Mouse (Mus musculus): ENCODE measurements around the gene Scp2. TPM values are rescaled to one million over a fixed set of nuclear protein-coding genes. Genes with fewer than 3 reads are reported as not detected.

Gene Scp2
- total and polyA plus RNA-seq, 3 experiments = 65.8 to 84.4 TPM; not detected in 1

DNA sequence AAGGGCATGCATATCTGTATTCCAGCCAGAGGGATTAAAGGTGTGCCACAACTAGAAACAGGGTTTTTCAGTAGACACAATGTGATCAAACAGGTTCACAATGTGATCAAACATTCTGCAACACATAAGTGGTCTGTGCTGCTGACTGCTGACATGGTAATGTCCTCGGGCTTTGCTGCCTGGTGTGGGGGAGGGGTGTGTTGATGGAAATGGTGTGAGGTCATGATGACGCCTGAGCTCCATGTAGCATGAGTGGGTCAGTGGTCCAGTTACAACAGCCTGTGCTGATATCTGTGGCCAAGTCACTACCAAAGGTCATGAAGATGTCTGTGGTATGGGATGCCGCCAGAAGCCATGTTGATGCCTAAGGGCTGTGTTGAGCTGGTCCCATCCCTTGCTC lies 14.3 kb downstream of the Scp2 start:
- no peak overlapping the region for H3K27ac ChIP-seq (ENCODE audit: control insufficient read depth, low read depth, low read length)
- no peaks in the 10 kb centered on the region; a peak in 2 of 4 replicates for H3K27me3 ChIP-seq (ENCODE audit: control insufficient read depth in 1 of 2, insufficient read depth in 2 of 2, low read length in 2 of 2)
- no peaks in the 10 kb centered on the region for H3K79me2 ChIP-seq (ENCODE audit: control insufficient read depth, insufficient read depth, low read length, poor library complexity)
- H3K9ac ChIP-seq (ENCODE audit: control insufficient read depth, low read depth, low read length, poor library complexity, severe bottlenecking) = no peak overlapping the region
- H3K4me1 ChIP-seq (ENCODE audit: control insufficient read depth in 1 of 2, insufficient read depth in 2 of 2, low read length in 2 of 2) = no peaks in the 10 kb centered on the region
- TF ChIP-seq MYC (IDR thresholded peaks at IDR 0.05; ENCODE audit: low read depth, low read length) = no peak
- no peak for TF ChIP-seq ZC3H11A (IDR thresholded peaks at IDR 0.05; ENCODE audit: low read depth, low read length)
- TF ChIP-seq CHD2 (IDR thresholded peaks at IDR 0.05; ENCODE audit: low read length) = no peak
- no peak for TF ChIP-seq GABPA (IDR thresholded peaks at IDR 0.05; ENCODE audit: low read depth, low read length)
- TF ChIP-seq MAFK (IDR thresholded peaks at IDR 0.05; ENCODE audit: borderline replicate concordance, low read depth, low read length) = no peak
- TF ChIP-seq BHLHE40 (IDR thresholded peaks at IDR 0.05; ENCODE audit: borderline replicate concordance, low read depth, low read length) = no peak
- TF ChIP-seq GATA1 (IDR thresholded peaks at IDR 0.05; ENCODE audit: low read depth, low read length) = no peak
- TF ChIP-seq EP300 (IDR thresholded peaks at IDR 0.05; ENCODE audit: low read depth in 1 of 2, low read length in 2 of 2) = no peak
- TF ChIP-seq ETS1 (IDR thresholded peaks at IDR 0.05; ENCODE audit: low read depth, low read length) = no peak
- TF ChIP-seq TCF12 (IDR thresholded peaks at IDR 0.05; ENCODE audit: low read depth, low read length) = no peak
- no peak for TF ChIP-seq POLR2A (IDR thresholded peaks at IDR 0.05; ENCODE audit: control insufficient read depth in 1 of 2, insufficient read depth in 1 of 2, low read depth in 1 of 2, low read length in 2 of 2, poor library complexity in 1 of 2)
- TF ChIP-seq USF1 (IDR thresholded peaks at IDR 0.05; ENCODE audit: low read depth, low read length) = no peak
- TF ChIP-seq MAX (IDR thresholded peaks at IDR 0.05; ENCODE audit: low read length) = no peak
- TF ChIP-seq MAZ (IDR thresholded peaks at IDR 0.05; ENCODE audit: low read depth, low read length) = no peak
- TF ChIP-seq TAL1 (IDR thresholded peaks at IDR 0.05; ENCODE audit: low read length) = no peak
- H3K9me3 ChIP-seq (replicated peaks; ENCODE audit: insufficient read depth, low read length) = no peaks in the 10 kb centered on the region
- no peak overlapping the region for H3K4me3 ChIP-seq (ENCODE audit: control insufficient read depth in 1 of 2, insufficient read depth in 1 of 2, low read depth in 2 of 2, low read length in 2 of 2)
- DNase-seq (ENCODE audit: low read depth, low spot score) = no peak
- no peaks in the 10 kb centered on the region for H3K36me3 ChIP-seq (ENCODE audit: control insufficient read depth in 1 of 2, insufficient read depth in 2 of 2, low read length in 2 of 2)

DNA sequence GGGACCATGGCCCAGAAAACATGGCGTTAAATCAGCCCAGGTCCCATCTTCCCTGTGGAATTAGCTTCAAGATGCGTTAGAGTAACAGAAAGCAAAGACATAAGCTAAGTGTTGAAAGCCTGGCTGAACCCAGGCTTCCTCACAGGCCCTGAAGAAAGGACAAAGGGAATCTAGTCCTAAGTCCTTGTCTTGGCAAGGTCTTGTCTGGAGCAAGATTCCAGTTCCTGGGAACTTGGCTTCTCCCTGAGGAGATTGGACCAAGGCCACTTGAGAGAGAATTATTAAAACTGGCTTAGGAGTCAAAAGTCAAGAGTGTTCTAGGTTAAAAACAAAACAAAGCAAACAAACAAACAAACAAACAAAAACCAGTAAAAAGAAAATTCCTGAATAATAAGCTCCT lies 16.5 kb downstream of the Scp2 start:
- no peak for DNase-seq (ENCODE audit: low read depth, low spot score)
- Histone ChIP-seq H3K27ac (ENCODE audit: control insufficient read depth, low read depth, low read length) (no peak overlapping the region), H3K9me3 (replicated peaks; ENCODE audit: insufficient read depth, low read length) (no peaks in the 10 kb centered on the region), H3K4me1 (ENCODE audit: control insufficient read depth in 1 of 2, insufficient read depth in 2 of 2, low read length in 2 of 2) (no peaks in the 10 kb centered on the region), H3K79me2 (ENCODE audit: control insufficient read depth, insufficient read depth, low read length, poor library complexity) (no peaks in the 10 kb centered on the region), H3K9ac (ENCODE audit: control insufficient read depth, low read depth, low read length, poor library complexity, severe bottlenecking) (no peak overlapping the region), H3K27me3 (ENCODE audit: control insufficient read depth in 1 of 2, insufficient read depth in 2 of 2, low read length in 2 of 2) (peaks cover 0 to 1% of the 10 kb centered on the region in 2 experiments; a peak in 2 of 4 replicates), H3K36me3 (ENCODE audit: control insufficient read depth in 1 of 2, insufficient read depth in 2 of 2, low read length in 2 of 2) (no peaks in the 10 kb centered on the region), H3K4me3 (ENCODE audit: control insufficient read depth in 1 of 2, insufficient read depth in 1 of 2, low read depth in 2 of 2, low read length in 2 of 2) (no peak overlapping the region)
- no peak for TF ChIP-seq CTCF (IDR thresholded peaks at IDR 0.05 in 2 of 3, conservative IDR thresholded peaks at IDR 0.05 in 1 of 3; ENCODE audit: control insufficient read depth in 1 of 3, insufficient read depth in 1 of 3, low read depth in 2 of 3, low read length in 3 of 3, poor library complexity in 1 of 3, severe bottlenecking in 1 of 3)
- TF ChIP-seq CHD1 (IDR thresholded peaks at IDR 0.05; ENCODE audit: low read depth, low read length) = no peak

Data from MEL (cell line).